Mouse (Mus musculus): ENCODE results near the gene Efna5.

The Efna5 gene

GRCm38 (mm10) chr17:62592436-62593074, 288.6 kb downstream of the Efna5 start:
- no peak for DNase-seq

GRCm38 (mm10) chr17:62591581-62592435, 289.3 kb downstream of the Efna5 start:
- DNase-seq = no peak

GRCm38 (mm10) chr17:62590685-62591460, 290.2 kb downstream of the Efna5 start:
- DNase-seq = no peak

- DNase-seq = no peak
Measured at GRCm38 (mm10) chr17:62580127-62580526, 301.0 kb downstream of the Efna5 start.

- DNase-seq = no peak
Measured at GRCm38 (mm10) chr17:62579618-62580017, 301.5 kb downstream of the Efna5 start.

- no peak for DNase-seq
Measured at GRCm38 (mm10) chr17:62574499-62575265, 306.4 kb downstream of the Efna5 start.

- DNase-seq = no peak
Measured at GRCm38 (mm10) chr17:62570101-62570500, 311.0 kb downstream of the Efna5 start.

GRCm38 (mm10) chr17:62568019-62568418, 313.1 kb downstream of the Efna5 start:
- no peak for DNase-seq

GRCm38 (mm10) chr17:62565632-62566031, 315.5 kb downstream of the Efna5 start:
- no peak for DNase-seq

- DNase-seq = no peak
Measured at GRCm38 (mm10) chr17:62562439-62562838, 318.7 kb downstream of the Efna5 start.

- no peak for DNase-seq
Measured at GRCm38 (mm10) chr17:62557215-62557614, 323.9 kb downstream of the Efna5 start.
